Mouse (Mus musculus): ENCODE results near the gene Casp7.
A peak's percentile ranks its signal among the peaks of the same experiment; 100 is the strongest.

The Casp7 gene

DNA sequence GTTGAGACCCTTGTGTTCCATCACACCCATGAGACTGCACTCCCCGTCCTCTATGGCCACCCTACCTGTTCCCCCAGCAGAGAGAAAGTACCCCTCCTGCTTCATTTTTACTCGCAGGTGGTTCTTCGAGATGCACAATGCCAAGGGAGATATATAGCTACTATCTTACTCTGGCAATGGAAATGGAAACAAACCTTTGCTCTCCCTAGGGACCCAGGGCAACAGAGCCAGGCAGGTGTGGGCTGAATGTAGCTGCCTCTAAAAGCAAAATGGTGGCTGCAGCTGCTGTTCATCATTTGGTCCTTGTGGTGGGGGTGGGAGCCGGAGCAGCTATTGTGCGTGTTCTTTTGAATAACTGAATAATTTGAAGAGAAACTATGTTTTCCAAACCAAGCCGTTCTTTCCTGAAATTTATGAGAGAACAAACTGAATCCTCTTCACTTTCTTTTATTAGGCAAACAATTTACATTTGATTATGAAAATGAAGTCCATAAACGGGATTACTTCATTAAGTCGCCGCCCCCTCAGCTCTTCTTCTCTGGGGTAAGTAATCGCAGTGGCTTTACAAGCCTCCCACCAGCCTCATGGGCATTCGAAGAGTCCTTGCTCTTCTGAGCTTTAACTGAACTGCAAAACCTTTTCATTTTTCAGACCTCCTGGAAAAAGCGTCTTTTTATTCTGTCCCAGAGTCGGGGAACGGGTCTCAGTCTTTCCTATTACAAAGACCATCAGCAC, 73.5 kb downstream of the Casp7 start:
- DNase-seq (ENCODE audit: low spot score in 2 of 2) = no peak

DNA sequence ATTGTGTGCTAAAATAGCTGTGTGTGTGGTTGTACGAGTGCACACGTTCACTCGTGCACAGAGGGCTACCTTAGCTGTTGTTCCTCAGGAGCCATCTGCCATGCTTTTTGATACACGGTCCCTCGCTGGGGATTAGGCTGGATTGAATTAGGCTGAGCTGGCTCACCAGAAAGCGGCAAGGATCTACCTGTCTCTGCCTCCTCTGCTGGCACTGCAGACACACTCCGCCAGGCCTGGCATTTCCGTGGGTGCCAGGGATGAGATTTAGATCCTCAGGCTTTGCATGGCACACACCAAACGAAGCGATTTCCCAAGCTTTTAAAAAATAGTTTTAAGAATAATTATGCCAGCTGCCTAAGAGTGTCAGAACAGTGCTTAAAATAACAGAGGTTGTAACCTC, 75.0 kb downstream of the Casp7 start:
- no peak for DNase-seq (ENCODE audit: low spot score in 2 of 2)

DNA sequence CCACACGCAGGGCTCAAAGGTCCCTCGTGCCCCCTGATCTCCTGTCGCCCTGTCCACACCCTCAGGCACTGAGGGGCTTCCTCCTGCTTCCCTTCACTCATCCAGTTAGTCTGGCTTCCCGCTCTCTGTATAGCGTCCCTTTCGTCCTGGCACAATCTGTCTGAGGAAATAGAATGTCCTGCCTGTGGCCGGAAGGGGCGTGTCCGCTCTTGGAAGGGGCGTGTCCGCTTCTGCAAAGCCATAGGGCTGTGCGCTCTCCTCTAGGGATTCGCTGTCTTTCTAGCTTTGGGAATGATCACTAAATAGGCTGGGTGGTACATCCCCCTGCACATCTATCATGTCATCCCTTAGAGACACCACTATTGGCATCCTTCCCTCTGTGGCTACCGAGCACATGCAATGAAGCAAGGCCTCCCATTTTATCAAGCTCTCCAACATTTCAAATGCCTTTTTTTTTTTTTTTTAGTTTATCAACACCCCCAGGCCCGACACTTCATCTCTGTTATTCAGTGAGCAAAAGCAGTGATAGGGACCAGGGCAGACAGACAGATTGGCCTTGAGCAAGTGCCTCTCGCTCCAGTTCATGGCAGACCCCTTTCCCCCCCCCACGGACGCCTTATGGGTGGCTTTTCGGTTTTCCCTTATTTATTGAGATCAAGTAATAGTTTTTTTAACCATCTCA, 78.1 kb downstream of the Casp7 start:
- no peak for DNase-seq (ENCODE audit: low spot score in 2 of 2)

DNA sequence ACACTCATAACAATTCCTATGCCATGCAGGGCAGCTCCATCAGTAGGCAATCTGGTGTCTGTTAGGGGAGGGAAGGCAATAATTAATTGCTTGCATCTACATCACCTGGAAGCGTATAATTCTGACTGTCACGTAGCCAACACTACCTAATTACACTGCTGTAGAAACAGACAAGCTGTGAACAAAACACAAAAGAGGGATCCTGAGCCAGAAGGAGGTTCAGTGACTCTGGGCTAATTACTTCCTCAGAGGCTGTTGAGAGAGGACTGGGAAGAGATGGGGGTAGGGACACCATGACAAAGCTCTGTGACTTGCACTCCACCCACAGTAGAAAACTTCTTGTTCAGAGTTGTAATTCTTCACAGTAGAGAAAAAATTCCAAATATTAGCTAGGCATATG, 79.6 kb downstream of the Casp7 start:
- DNase-seq (ENCODE audit: low spot score in 2 of 2) = no peak

DNA sequence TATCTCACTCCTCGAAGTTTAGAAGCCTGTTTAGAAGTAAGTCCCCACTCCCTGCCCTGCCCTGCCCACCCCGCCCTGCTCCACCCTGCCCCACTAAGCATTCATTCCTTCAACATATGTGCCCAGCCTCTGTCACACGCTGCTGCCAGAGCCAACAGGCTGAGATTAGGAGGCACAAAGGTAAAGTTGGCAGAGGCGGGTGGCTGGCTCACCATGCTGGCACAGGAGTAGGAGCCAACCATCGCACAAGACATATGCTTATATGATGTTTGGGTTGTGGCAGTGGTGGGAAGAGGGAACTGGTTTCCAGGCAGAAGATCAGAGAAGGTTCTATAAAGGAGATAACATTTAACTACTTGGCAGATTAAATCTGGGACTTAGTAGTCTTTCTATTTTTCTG, 80.3 kb downstream of the Casp7 start:
- no peak for DNase-seq (ENCODE audit: low spot score in 2 of 2)

DNA sequence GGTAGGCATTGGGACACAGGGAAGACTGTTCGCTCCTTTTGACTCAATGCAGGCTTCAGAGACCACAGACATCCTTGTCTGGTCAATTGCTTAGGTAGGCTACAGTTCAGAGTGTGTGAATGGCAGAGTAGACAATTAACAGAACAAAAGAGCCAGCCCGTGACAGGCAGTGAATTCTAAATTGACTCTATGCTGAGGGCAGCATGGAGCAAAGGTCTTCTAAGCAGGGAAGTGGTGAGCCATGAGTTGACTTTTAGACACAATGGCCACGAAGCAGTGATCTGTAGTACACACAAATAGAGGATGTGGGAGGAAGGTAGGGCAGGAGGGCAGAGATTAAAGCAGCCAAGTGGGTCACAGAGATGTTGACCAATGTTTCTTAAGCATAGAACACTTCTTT, 80.9 kb downstream of the Casp7 start:
- DNase-seq (ENCODE audit: low spot score in 2 of 2) = no peak

DNA sequence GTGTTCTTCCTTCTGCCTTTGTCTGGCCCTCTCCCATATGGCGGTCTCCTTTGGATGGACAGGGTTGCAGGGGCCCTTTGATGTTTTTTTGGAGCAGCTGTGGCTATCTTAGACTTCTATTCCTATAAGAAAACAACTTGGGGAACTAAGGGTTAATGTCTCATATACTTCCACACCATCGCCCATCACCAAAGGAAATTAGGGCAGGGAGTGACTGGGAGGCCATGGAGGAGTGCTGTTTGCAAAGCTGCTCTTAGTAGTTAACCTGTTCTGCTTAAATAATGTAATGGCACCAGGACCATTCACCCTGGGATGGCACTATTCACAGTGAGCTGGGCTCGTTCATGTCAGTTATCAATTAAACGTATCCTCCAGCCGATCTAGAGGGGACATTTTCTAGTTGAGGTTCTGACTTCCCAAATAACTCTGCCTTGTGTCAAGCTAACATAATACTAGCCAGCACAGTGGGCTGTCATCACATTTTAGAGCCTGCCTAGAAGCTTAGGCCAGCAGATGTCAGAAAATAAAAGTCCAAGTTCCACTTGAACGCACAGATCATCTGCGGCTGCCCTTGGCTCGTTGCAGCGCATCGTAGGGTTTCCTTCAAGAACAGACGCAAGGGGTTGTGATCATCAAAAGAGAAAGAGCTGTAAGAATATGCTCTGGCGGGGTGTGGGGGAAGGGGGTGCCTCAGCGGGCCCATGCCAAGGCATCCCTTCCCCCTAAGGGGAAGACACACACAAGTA, 87.9 kb downstream of the Casp7 start:
- no peak for DNase-seq (ENCODE audit: low spot score in 2 of 2)

DNA sequence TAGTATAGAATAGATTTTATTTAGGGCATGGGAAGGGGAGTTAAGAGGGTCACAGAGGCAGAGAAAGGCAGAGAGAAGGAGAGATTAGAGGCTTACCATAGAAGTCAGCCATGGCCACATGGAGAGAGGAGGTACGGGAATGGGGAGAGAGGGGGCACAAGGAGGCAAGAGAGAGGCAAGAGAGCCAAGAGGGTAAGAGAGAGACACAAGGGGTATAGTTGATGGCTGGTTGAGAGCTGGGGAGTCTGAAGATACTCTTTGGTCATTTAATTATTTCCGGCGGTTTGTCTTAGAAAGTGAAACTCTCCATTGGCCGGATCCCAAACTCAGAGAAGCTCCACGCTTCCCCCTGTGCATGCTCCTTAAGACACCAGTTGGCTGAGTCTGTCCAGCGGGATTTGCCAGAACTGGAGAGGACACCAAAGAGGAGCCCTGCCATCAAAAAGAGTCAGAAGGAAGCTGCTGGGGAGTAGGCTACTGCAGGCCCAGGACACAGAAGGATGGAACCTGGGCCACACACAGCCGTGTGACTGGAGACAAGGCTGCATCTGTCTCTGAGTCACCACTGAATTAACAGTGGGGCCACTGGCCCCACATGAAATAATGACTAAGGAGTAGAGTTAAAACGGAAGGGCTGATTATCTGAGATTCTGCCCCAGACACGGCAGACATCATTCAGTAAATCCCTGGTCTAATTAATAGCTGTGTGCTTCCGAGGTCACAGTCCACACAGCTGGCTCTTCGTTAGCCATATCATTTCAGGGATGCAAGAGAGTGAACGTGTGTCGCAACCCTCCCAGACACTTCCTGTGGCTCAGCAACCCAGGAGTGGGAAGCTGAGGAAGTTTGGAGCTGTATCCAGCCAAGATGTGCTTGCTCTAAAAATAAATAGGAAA, 88.7 kb downstream of the Casp7 start:
- peak; percentile 66 to 69 for DNase-seq (ENCODE audit: low spot score in 2 of 2)

DNA sequence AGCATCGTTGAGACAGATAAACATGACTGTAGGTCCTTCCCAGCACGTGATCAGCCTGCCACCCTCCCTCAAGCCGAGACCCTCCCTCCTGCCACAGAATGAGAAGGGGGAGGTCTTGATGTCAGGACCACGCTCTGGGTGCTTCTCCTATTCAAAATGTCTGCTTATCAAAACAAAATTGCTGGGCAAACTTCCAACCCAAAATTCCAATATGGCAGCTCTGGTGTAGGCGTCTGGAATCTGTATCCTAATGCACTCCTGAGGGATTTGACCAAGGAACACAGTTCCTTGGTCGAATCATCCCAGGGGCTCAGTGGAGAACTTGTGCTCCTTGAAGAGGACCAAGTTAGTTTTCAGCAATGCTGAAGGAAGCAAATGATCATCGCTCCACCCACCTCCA, 90.0 kb downstream of the Casp7 start:
- DNase-seq (ENCODE audit: low spot score in 2 of 2) = no peak

DNA sequence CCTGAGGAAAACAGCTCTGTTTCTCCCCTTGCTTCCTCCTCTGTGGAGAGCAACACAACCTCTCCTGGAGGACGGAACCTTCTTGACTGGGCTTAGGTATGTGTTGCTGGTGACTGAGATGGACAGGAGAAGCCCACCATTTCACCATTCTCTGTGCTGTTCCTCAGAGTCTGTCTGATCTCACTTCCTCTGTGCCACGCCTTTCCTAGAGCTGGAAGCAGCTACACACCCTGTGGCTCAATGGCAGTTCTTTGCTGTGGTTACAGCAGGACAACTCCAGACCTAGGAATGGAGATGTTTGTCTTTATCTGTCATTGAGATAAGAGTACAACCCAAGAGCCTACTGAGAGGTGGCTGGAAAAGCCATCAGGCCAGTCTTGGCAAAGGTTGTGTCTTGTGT, 90.4 kb downstream of the Casp7 start:
- DNase-seq (ENCODE audit: low spot score in 2 of 2) = no peak

DNA sequence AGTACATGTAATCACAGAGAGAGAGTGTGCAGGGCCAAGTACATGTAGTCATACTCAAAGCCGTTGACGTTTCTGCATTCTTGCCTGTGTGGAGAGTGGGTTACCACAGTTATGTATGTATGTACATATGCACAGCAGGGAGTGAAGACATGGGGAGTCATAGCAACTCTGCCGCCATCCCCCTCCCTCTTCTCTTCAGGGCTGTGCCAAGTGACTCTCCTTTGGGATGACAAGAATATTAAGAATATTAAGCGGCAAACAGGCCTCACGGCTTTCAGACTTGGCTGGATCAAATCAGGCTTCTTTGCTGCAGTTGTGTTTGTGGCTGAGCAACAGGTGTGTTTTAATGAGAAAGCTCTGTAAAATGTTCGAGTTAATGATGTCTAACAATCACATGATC, 92.7 kb downstream of the Casp7 start:
- no peak for DNase-seq (ENCODE audit: low spot score in 2 of 2)

Data from heart, adult 9 months (tissue).